Mouse (Mus musculus) ES-Bruce4 (cell line): ENCODE data around the gene App. TPM values are rescaled to one million over a fixed set of nuclear protein-coding genes. Genes with fewer than 3 reads are reported as not detected.
A peak's percentile ranks its signal among the peaks of the same experiment; 100 is the strongest.

Experiments used
- H3K27ac ChIP-seq: 2 replicates; pipeline ENCODE4 v1.5.1; 2012; ENCODE audit warnings: low read length, inconsistent platforms; ENCODE audit not compliant: insufficient read depth
- H3K27me3 ChIP-seq: 2 replicates; pipeline ENCODE4 v1.6.1; 2012; ENCODE audit warnings: mild to moderate bottlenecking, low read length, inconsistent platforms; ENCODE audit not compliant: control insufficient read depth, poor library complexity, insufficient read depth, severe bottlenecking
- H3K36me3 ChIP-seq: 2 replicates; pipeline ENCODE4 v1.6.1; 2012; ENCODE audit warnings: inconsistent platforms, mild to moderate bottlenecking, low read length, moderate library complexity; ENCODE audit not compliant: control insufficient read depth, poor library complexity, insufficient read depth, severe bottlenecking
- H3K4me1 ChIP-seq: one replicate; pipeline ENCODE4 v1.8.1; 2011; ENCODE audit warnings: low read length; ENCODE audit not compliant: control insufficient read depth, insufficient read depth
- H3K4me3 ChIP-seq: 2 replicates; pipeline ENCODE4 v1.5.1; 2011; ENCODE audit warnings: low read depth, mild to moderate bottlenecking, low read length
- H3K9ac ChIP-seq: 2 replicates; pipeline ENCODE4 v1.6.1; 2012; ENCODE audit warnings: low read depth, mild to moderate bottlenecking, inconsistent platforms; ENCODE audit not compliant: poor library complexity, severe bottlenecking
- H3K9me3 ChIP-seq: replicated peaks from 2 replicates; pipeline ENCODE4 v1.6.1; 2012; ENCODE audit warnings: mild to moderate bottlenecking, low read length, inconsistent platforms; ENCODE audit not compliant: control insufficient read depth, poor library complexity, insufficient read depth, severe bottlenecking
- CTCF ChIP-seq: IDR thresholded peaks from one replicate; pipeline ENCODE4 v1.8.1; 2011; ENCODE audit warnings: low read depth, low read length
- EP300 ChIP-seq: IDR thresholded peaks from 2 replicates; pipeline ENCODE4 v1.6.1; 2011; ENCODE audit warnings: low read depth, low read length; ENCODE audit not compliant: insufficient read depth
- POLR2A ChIP-seq: IDR thresholded peaks from one replicate; pipeline ENCODE4 v1.8.1; 2011; ENCODE audit warnings: low read length; ENCODE audit not compliant: insufficient read depth
- polyA plus RNA-seq: library from polyadenylated mRNA; stranded (reverse); fragments of >200 nt; gene quantifications from 2 replicates; pipeline ENCODE4 v1.2.4, GENCODE M21; 2011; ENCODE audit warnings: low read depth; ENCODE audit not compliant: missing spikeins, insufficient read depth, insufficient read length

App gene
- polyA plus RNA-seq, 1 experiment: 89.3 TPM

GRCm38 (mm10) chr16:85180710-85181109 is 7.1 kb upstream of the App start:
- H3K9ac ChIP-seq: no peak overlapping the region
- H3K27me3 ChIP-seq: 0 out of 2 replicates have a peak, but pooled peaks cover under 1% of the 10 kb centered on the region
- no peak overlapping the region for H3K4me3 ChIP-seq
- H3K36me3 ChIP-seq: no peaks in the 10 kb centered on the region
- H3K27ac ChIP-seq: no peak overlapping the region
- no peak for TF ChIP-seq EP300
- TF ChIP-seq POLR2A: no peak
- TF ChIP-seq CTCF: no peak
- H3K4me1 ChIP-seq: no peaks in the 10 kb centered on the region
- no peaks in the 10 kb centered on the region for H3K9me3 ChIP-seq

- H3K4me3 ChIP-seq: no peak overlapping the region
- no peak overlapping the region for H3K27ac ChIP-seq
- H3K9ac ChIP-seq: no peak overlapping the region
- TF ChIP-seq CTCF (no peak), POLR2A (no peak), EP300 (no peak)
- H3K9me3 ChIP-seq: no peaks in the 10 kb centered on the region
- peaks cover 12% of the 10 kb centered on the region; the same call in 1 of the 2 replicates for H3K27me3 ChIP-seq
- no peaks in the 10 kb centered on the region for H3K36me3 ChIP-seq
- no peaks in the 10 kb centered on the region for H3K4me1 ChIP-seq
These were observed 3.1 kb upstream of the App start for GRCm38 (mm10) chr16:85176666-85177065.

GRCm38 (mm10) chr16:85172571-85173372 is 794 bp downstream of the App start:
- H3K4me1 ChIP-seq: no peaks in the 10 kb centered on the region
- H3K36me3 ChIP-seq: no peaks in the 10 kb centered on the region
- H3K9me3 ChIP-seq: no peaks in the 10 kb centered on the region
- TF ChIP-seq POLR2A (no peak), EP300 (no peak), CTCF (no peak)
- peak overlapping the region; percentile 72 for H3K9ac ChIP-seq
- peaks cover 12% of the 10 kb centered on the region; the same call in 1 of the 2 replicates for H3K27me3 ChIP-seq
- H3K27ac ChIP-seq: no peak overlapping the region
- peak overlapping the region; percentile 98 for H3K4me3 ChIP-seq

GRCm38 (mm10) chr16:85171976-85172570 is 1.5 kb downstream of the App start:
- no peaks in the 10 kb centered on the region for H3K4me1 ChIP-seq
- peak overlapping the region; percentile 72 for H3K9ac ChIP-seq
- peaks cover 12% of the 10 kb centered on the region for H3K27me3 ChIP-seq
- TF ChIP-seq CTCF (no peak), EP300 (no peak), POLR2A (no peak)
- H3K4me3 ChIP-seq: peak overlapping the region; percentile 98
- no peaks in the 10 kb centered on the region for H3K9me3 ChIP-seq
- no peak overlapping the region for H3K27ac ChIP-seq
- no peaks in the 10 kb centered on the region for H3K36me3 ChIP-seq

- Histone ChIP-seq H3K27ac (no peak overlapping the region), H3K9me3 (no peaks in the 10 kb centered on the region), H3K27me3 (peaks cover 12% of the 10 kb centered on the region), H3K4me3 (no peak overlapping the region), H3K9ac (no peak overlapping the region), H3K36me3 (no peaks in the 10 kb centered on the region), H3K4me1 (no peaks in the 10 kb centered on the region)
- TF ChIP-seq EP300: no peak
- TF ChIP-seq POLR2A: no peak
- no peak for TF ChIP-seq CTCF
These were observed 2.6 kb downstream of the App start for GRCm38 (mm10) chr16:85170826-85171510.

GRCm38 (mm10) chr16:85168821-85169220 is 4.7 kb downstream of the App start:
- no peak overlapping the region for H3K9ac ChIP-seq
- no peaks in the 10 kb centered on the region for H3K36me3 ChIP-seq
- no peak overlapping the region for H3K4me3 ChIP-seq
- no peak overlapping the region for H3K27ac ChIP-seq
- H3K9me3 ChIP-seq: no peaks in the 10 kb centered on the region
- TF ChIP-seq CTCF (no peak), POLR2A (no peak), EP300 (no peak)
- H3K27me3 ChIP-seq: peaks cover 8% of the 10 kb centered on the region
- H3K4me1 ChIP-seq: no peaks in the 10 kb centered on the region
